Mouse (Mus musculus) thymus, adult 2 months (tissue): ENCODE data around the gene Kat2b.

ENCODE experiments used
- CTCF ChIP-seq: fragments of 200-500 bp; IDR thresholded peaks from 2 replicates; pipeline ENCODE4 v1.5.1; 2012; ENCODE audit warnings: mild to moderate bottlenecking, control low read depth, low read length, moderate library complexity, borderline replicate concordance; ENCODE audit not compliant: control insufficient read depth, poor library complexity, insufficient read depth; ENCODE audit errors: extremely low read depth
- POLR2A ChIP-seq: fragments of 200-500 bp; IDR thresholded peaks from 2 replicates; pipeline ENCODE4 v1.6.1; 2012; ENCODE audit warnings: mild to moderate bottlenecking, low read length, control low read depth, moderate library complexity; ENCODE audit not compliant: control insufficient read depth, poor library complexity, insufficient read depth; ENCODE audit errors: extremely low read depth

- TF ChIP-seq CTCF (no peak), POLR2A (peak; percentile 86)
Observed at GRCm38 (mm10) chr17:53568118-53568517, 1.5 kb downstream of the Kat2b start.
